Mouse (Mus musculus) forebrain, embryonic 12.5 days (tissue): ENCODE data around the gene Kpna4. TPM values are rescaled to one million over a fixed set of nuclear protein-coding genes. Genes with fewer than 3 reads are reported as not detected.

Source experiments
- ATAC-seq: fragments of 200-750 bp; cut with Nextera tagmentation; 2 replicates; pipeline ENCODE4 v1.8.0; 2017; ENCODE audit warnings: moderate TSS enrichment; ENCODE audit not compliant: low FRiP score
- H3K27ac ChIP-seq: fragments of 300-500 bp; sonication (generic); 2 replicates; pipeline ENCODE4 v1.5.1; 2016; ENCODE audit warnings: mild to moderate bottlenecking
- H3K27me3 ChIP-seq: fragments of 300-500 bp; sonication (generic); 2 replicates; pipeline ENCODE4 v1.6.1; 2016; ENCODE audit warnings: mild to moderate bottlenecking
- H3K36me3 ChIP-seq: fragments of 300-500 bp; sonication (generic); replicated peaks from 2 replicates; pipeline ENCODE4 v1.6.1; 2016; ENCODE audit warnings: mild to moderate bottlenecking
- H3K4me1 ChIP-seq: fragments of 300-500 bp; sonication (generic); 2 replicates; pipeline ENCODE4 v1.6.1; 2016
- H3K4me2 ChIP-seq: fragments of 300-500 bp; sonication (generic); 2 replicates; pipeline ENCODE4 v1.6.1; 2016; ENCODE audit warnings: mild to moderate bottlenecking, moderate library complexity
- H3K4me3 ChIP-seq: fragments of 300-500 bp; sonication (generic); replicated peaks from 2 replicates; pipeline ENCODE4 v1.5.1; 2016; ENCODE audit warnings: mild to moderate bottlenecking
- H3K9ac ChIP-seq: fragments of 300-500 bp; sonication (generic); 2 replicates; pipeline ENCODE4 v1.6.1; 2016; ENCODE audit warnings: mild to moderate bottlenecking
- H3K9me3 ChIP-seq: fragments of 300-500 bp; sonication (generic); 2 replicates; pipeline ENCODE4 v1.6.1; 2016
- WGBS: fragments of 180-500 bp; shearing (Covaris S2); methylation state at CpG from one replicate; pipeline ENCODE4 v1.1.7; 2016; 5-methylcytosine and 5-hydroxymethylcytosine counted together
- polyA plus RNA-seq: library from polyadenylated mRNA; unstranded; fragments of >200 nt; fragmentation: Nextera tagmentation; extraction: Ambion mirVana; gene quantifications from 2 replicates; pipeline ENCODE4 v1.2.1, GENCODE M21; 2016

Gene Kpna4
- polyA plus RNA-seq, 1 experiment from 2014 or later = 56.6 TPM

DNA sequence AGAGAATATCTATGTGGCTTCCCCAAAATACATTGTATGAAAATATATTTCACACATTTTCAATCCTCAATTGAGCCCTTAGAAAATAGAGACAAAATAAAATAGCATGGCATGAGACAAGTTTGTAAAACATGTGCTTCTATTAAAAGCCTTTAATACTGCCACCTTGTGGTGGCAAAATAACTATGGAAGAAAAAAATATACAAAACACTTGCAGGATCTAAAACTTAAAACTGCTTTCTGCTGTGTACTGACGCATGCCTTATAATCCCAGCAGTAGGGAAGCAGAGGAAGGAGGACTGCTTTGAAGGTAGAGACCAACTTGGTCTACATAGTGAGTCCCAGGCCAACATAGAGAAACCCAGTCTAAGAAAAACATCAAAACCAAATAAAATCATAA lies 62.9 kb downstream of the Kpna4 start:
- Histone ChIP-seq H3K4me2 (no peak overlapping the region), H3K4me3 (no peak overlapping the region), H3K27me3 (no peaks in the 10 kb centered on the region), H3K9me3 (no peaks in the 10 kb centered on the region), H3K27ac (no peak overlapping the region), H3K36me3 (no peaks in the 10 kb centered on the region), H3K4me1 (no peaks in the 10 kb centered on the region), H3K9ac (no peak overlapping the region)
- 49% methylated on average over 1 of the region's 1 CpGs for WGBS
- no peak for ATAC-seq

DNA sequence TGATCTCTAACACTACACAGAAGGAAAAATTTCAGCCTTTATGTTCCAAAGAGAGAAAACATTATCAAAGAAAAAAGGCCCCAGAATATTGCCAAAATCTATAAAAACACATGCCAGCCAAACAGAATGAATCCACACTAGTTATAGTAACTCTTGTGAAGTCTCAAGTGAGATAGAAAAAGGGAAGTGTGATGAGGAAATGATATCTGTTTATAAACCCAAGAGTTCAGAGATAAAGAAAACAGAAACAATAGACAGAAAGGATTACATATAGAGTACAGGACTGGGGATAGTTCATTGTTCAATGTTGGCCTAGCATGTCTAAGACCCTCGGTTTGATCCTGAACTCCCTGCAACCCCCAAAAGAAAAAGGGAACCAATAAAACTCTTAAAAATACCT lies 64.1 kb downstream of the Kpna4 start:
- Histone ChIP-seq H3K4me1 (no peaks in the 10 kb centered on the region), H3K36me3 (no peaks in the 10 kb centered on the region), H3K27ac (no peak overlapping the region), H3K27me3 (no peaks in the 10 kb centered on the region), H3K4me2 (no peak overlapping the region), H3K9me3 (no peaks in the 10 kb centered on the region), H3K4me3 (no peak overlapping the region), H3K9ac (no peak overlapping the region)
- no peak for ATAC-seq
- 90% methylated on average over 1 of the region's 1 CpGs for WGBS

DNA sequence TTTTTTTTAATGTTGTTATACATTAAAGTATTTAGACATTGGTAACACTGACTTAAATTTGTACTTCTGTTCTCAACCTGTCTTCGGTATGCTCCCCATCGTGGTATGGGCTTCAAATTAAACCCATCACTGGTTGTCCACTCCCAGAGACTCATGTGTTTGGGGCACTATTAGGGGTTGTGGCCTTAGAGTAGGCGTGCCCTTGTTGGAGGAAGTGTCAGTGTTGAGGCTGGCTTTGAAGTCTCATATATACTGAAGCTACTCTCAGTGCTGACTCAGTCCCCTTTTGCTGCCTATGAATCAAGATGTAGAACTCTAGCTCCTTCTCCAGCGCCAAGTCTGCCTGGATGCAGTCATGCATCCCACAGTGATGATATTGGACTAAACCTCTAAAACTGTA lies 66.2 kb downstream of the Kpna4 start:
- WGBS = 95% methylated on average over 4 of the region's 4 CpGs
- no peak for ATAC-seq

DNA sequence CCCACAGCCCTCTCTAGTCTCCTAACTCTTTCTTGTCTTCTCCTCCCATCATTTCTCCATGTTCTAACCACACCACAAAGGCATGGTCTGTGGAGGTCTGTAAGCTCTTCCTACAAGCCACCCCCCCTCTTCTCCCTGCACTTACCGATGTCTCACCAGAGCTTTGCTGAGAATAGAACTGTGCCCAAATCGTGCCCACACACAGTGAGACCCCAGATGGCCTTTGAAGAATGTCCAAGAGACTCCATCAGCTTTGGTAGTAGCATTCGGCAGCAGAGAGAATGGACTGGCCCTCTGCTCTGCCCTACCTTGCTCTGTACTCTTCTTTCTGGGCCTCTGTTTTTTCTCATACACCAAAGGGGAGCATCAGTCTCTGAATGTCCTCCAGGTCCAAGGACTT lies 71.0 kb downstream of the Kpna4 start:
- Histone ChIP-seq H3K9ac (no peak overlapping the region), H3K27me3 (no peaks in the 10 kb centered on the region), H3K9me3 (no peaks in the 10 kb centered on the region), H3K4me2 (no peak overlapping the region), H3K4me1 (no peaks in the 10 kb centered on the region), H3K4me3 (no peak overlapping the region), H3K27ac (no peak overlapping the region), H3K36me3 (no peaks in the 10 kb centered on the region)
- no peak for ATAC-seq
- 92% methylated on average over 3 of the region's 3 CpGs for WGBS

More for the DNA sequence above, 66.2 kb downstream of the Kpna4 start:
- H3K9ac ChIP-seq = no peak overlapping the region
- no peak overlapping the region for H3K4me3 ChIP-seq
- no peaks in the 10 kb centered on the region for H3K4me1 ChIP-seq
- H3K9me3 ChIP-seq = no peaks in the 10 kb centered on the region
- H3K36me3 ChIP-seq = no peaks in the 10 kb centered on the region
- no peak overlapping the region for H3K4me2 ChIP-seq
- no peaks in the 10 kb centered on the region for H3K27me3 ChIP-seq
- no peak overlapping the region for H3K27ac ChIP-seq

DNA sequence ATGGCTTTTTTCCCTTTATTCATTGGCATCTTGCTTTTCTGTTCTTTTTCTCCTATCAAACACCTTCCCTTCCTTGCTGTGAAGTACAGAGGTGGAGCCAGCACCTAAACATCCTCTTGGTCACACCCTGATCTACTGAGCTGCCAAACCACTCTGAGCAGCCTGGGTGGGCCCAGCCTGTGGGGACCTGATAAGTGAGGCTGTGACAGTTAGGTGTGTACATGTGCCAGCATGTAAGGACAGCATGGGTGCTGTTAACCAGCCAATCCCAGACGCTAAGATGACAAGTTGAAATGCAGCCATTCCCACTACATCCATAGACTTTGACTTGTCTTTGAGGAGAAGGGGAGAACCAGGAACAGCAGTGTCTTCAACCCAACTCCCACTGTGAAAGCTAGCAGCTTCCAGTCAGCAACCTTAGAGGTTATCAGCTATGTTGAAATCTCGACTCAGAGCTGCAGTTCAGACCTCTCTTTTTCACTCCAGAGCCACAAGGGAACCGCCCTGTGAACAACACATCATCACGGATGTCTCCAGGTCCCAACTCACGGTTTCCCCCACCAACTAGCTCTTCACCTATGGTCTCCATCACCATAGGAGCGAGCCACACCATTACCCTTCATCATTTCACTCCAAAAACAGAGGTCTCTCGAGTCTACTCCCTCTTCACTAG lies 72.0 kb downstream of the Kpna4 start:
- H3K9me3 ChIP-seq = no peaks in the 10 kb centered on the region
- no peaks in the 10 kb centered on the region for H3K27me3 ChIP-seq
- ATAC-seq = no peak
- no peak overlapping the region for H3K27ac ChIP-seq
- H3K4me2 ChIP-seq = no peak overlapping the region
- no peak overlapping the region for H3K4me3 ChIP-seq
- no peaks in the 10 kb centered on the region for H3K36me3 ChIP-seq
- H3K4me1 ChIP-seq = no peaks in the 10 kb centered on the region
- H3K9ac ChIP-seq = no peak overlapping the region
- WGBS = 86% methylated on average over 7 of the region's 7 CpGs

DNA sequence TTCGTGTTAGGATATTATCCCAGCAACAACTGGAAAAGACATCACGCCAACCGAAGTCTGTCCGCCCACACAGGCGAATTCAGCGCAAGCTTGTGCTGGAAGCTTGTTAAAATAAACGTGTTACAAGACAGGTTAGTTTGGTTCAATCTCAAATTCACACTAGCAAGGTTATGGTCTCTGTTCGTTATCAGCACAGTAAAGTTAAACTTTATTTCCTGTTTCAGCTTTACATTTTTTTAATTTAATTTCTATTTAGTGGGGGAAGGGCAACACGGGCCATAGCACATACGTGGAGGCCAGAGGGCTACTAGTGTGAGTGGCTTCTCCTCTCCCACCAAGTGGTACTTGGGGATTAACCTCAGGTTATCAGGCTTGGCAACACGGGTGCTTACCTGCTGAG lies 75.0 kb downstream of the Kpna4 start:
- no peak overlapping the region for H3K4me2 ChIP-seq
- no peak overlapping the region for H3K4me3 ChIP-seq
- H3K4me1 ChIP-seq = no peaks in the 10 kb centered on the region
- WGBS = 92% methylated on average over 11 of the region's 11 CpGs
- H3K9ac ChIP-seq = no peak overlapping the region
- no peaks in the 10 kb centered on the region for H3K27me3 ChIP-seq
- H3K9me3 ChIP-seq = no peaks in the 10 kb centered on the region
- H3K36me3 ChIP-seq = no peaks in the 10 kb centered on the region
- ATAC-seq = no peak
- H3K27ac ChIP-seq = no peak overlapping the region

DNA sequence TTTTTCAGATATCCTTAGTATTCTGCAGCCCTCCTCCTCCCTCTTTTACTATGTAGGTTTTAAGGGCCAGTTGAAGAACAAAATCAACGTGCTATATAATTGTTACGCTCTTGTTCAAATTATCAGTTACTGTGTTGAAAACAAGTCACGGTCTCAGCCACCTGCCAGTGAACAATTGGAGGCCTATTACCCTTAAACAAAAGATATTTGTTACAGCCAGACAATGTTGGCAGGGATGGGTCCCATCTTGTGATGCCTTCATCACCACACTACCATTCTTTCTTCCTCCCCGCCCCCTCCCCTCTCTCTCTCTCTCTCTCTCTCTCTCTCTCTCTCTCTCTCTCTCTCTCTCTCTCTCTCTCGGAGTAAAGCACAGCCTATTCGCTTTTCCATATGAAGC lies 77.9 kb downstream of the Kpna4 start:
- Histone ChIP-seq H3K4me3 (no peak overlapping the region), H3K4me1 (peaks cover 6% of the 10 kb centered on the region), H3K27ac (no peak overlapping the region), H3K4me2 (no peak overlapping the region), H3K27me3 (no peaks in the 10 kb centered on the region), H3K9me3 (no peaks in the 10 kb centered on the region), H3K9ac (no peak overlapping the region), H3K36me3 (no peaks in the 10 kb centered on the region)
- ATAC-seq = no peak
- 81% methylated on average over 6 of the region's 6 CpGs for WGBS

DNA sequence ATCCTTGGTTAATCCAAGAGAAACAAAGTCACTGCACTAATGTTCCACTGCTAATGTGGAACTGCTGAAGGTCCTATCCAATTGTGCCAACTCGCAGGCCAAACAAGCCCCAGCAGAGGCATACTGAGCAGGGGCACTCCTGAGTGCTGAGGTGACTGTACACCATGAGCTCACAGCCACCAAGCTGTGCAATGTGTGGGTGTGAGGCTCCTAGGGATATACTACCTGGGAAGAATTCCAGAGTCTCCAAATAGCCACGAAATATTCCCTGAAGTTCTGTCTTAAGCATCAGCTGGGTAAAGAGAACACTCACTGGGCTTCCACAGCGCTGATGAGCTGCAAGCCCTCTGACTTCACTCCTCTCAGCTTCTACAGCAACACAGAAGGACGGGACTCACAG lies 79.2 kb downstream of the Kpna4 start:
- Histone ChIP-seq H3K4me2 (no peak overlapping the region), H3K27me3 (no peaks in the 10 kb centered on the region), H3K36me3 (no peaks in the 10 kb centered on the region), H3K9me3 (no peaks in the 10 kb centered on the region), H3K4me3 (no peak overlapping the region), H3K9ac (no peak overlapping the region), H3K4me1 (peaks cover 11% of the 10 kb centered on the region), H3K27ac (no peak overlapping the region)
- no peak for ATAC-seq
- 80% methylated on average over 4 of the region's 4 CpGs for WGBS

DNA sequence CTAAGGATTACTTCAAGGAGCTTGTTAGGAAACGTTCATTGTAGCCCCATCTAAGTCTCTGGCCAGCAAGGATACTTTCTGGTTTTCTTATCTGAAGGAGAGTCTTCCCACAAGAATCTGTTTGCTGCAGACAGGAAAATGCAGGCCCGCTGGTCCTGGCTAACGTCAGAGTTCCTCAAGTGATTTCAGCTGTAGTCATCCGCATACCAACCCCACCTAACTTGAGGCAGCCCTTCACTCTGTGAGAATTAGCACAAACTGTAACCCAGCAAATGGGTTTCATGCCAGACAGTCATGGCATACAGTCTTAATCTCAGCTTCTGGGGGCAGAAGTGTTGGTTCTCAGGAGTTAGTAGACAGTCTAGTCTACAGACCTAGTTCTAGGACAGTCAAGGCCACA lies 80.4 kb downstream of the Kpna4 start:
- H3K4me1 ChIP-seq = peaks cover 16% of the 10 kb centered on the region
- WGBS = 71% methylated on average over 4 of the region's 4 CpGs
- H3K27ac ChIP-seq = no peak overlapping the region
- H3K36me3 ChIP-seq = peaks cover 3% of the 10 kb centered on the region
- no peaks in the 10 kb centered on the region for H3K9me3 ChIP-seq
- H3K27me3 ChIP-seq = no peaks in the 10 kb centered on the region
- H3K4me3 ChIP-seq = no peak overlapping the region
- H3K4me2 ChIP-seq = no peak overlapping the region
- no peak overlapping the region for H3K9ac ChIP-seq
- ATAC-seq = no peak

DNA sequence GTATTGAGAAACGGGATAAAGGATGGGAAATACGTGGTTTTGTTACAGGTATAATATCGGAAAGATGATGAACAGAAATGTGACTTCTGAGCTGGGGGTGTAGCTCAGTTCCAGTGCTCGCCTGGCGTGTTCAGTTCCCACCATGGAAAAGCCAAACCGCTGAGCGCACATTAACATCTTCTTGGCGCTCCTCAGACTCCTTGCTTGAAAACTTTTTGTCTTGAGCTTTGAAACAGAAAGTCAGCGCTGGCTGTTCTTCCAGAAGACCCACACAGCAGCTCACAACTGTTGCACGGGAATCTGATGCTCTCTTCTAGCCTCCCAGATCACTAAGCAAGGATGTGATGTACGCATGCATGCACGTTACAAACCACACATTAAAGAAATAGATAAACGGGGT lies 81.2 kb downstream of the Kpna4 start:
- 19% methylated on average over 13 of the region's 13 CpGs for WGBS

DNA sequence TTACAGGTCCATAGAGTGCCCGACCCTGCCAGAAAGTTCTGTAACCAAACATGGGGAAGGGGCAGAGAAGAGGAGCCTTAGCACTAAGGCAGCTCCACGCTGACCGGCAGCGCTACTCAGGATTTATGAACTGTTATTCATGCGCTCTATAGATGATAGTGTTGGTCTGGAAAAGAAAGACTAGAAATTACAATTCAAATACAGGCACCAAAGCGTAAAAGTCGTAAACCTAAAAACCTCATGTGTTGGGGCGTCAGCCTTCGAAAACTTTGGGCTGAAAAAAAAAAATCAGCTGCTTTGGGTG lies 81.6 kb downstream of the Kpna4 start:
- H3K9ac ChIP-seq = peak overlapping the region; percentile 97

More for the DNA sequence above, 81.2 kb downstream of the Kpna4 start:
- ATAC-seq = no peak
- Histone ChIP-seq H3K9me3 (no peaks in the 10 kb centered on the region), H3K4me1 (peaks cover 23% of the 10 kb centered on the region), H3K4me2 (peak overlapping the region; percentile 78), H3K9ac (peak overlapping the region; percentile 97; the same call in 1 of the 2 replicates), H3K4me3 (peak overlapping the region; percentile 93), H3K36me3 (peaks cover 7% of the 10 kb centered on the region), H3K27ac (no peak overlapping the region), H3K27me3 (no peaks in the 10 kb centered on the region)

DNA sequence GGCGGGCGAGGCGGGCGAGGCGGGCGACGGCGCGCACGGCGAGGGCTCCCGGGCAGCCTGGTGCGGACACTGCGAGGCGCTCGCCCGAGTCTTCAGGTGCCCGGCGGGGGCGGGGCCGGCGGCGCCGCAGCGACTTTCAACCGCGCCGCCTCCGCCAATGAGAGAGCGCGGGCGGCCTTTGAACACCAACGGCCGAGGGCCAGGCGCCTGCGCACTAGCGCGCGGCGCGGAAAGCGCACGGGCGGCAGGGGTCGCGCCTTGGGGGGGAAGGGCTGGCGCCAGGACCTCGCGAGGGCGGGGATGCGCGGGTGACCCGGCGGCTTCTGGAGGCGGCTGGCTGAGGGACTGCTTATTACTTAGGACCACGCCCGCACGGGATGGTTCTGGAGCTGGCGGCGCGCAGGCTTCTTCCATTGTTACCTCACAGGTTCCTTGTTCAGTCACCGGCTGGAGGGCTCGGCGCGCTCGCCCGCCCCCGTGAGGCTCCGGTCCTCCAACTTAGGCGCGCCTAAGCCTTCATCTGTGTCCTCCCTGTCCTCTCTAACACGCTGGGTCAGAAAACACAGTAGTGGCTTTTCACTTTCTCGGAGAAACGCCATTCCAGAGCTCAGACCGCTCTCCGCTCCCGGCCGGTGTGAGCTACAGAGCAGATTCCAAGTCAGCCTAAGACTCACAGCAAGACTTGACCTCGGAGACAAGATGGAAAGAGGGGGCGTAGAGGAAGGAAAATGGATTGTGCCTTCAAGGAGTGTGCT lies 82.1 kb downstream of the Kpna4 start, which contains the start of gene Trim59:
Trim59 (minus strand) TSS at position 111 of the 755 bp plus-strand sequence.
- no peaks in the 10 kb centered on the region for H3K27me3 ChIP-seq
- WGBS = under 1% methylated on average over 79 of the region's 80 CpGs
- H3K36me3 ChIP-seq = peaks cover 13% of the 10 kb centered on the region
- H3K4me3 ChIP-seq = peak within 1 kb of the TSS; percentile 93
- peak within 1 kb of the TSS; percentile 96 for H3K27ac ChIP-seq
- H3K4me2 ChIP-seq = peak within 1 kb of the TSS; percentile 78
- no peaks in the 10 kb centered on the region for H3K9me3 ChIP-seq
- H3K9ac ChIP-seq = peak within 1 kb of the TSS; percentile 97
- peaks cover 29% of the 10 kb centered on the region for H3K4me1 ChIP-seq
- peak; percentile 96 for ATAC-seq

More for the DNA sequence above, 81.6 kb downstream of the Kpna4 start:
- H3K27ac ChIP-seq = peak overlapping the region; percentile 96
- peaks cover 26% of the 10 kb centered on the region for H3K4me1 ChIP-seq
- no peaks in the 10 kb centered on the region for H3K27me3 ChIP-seq
- H3K4me3 ChIP-seq = peak overlapping the region; percentile 93
- WGBS = 6% methylated on average over 9 of the region's 9 CpGs
- ATAC-seq = no peak; the same call in 1 of the 2 replicates
- peak overlapping the region; percentile 78 for H3K4me2 ChIP-seq
- no peaks in the 10 kb centered on the region for H3K9me3 ChIP-seq
- peaks cover 9% of the 10 kb centered on the region for H3K36me3 ChIP-seq

DNA sequence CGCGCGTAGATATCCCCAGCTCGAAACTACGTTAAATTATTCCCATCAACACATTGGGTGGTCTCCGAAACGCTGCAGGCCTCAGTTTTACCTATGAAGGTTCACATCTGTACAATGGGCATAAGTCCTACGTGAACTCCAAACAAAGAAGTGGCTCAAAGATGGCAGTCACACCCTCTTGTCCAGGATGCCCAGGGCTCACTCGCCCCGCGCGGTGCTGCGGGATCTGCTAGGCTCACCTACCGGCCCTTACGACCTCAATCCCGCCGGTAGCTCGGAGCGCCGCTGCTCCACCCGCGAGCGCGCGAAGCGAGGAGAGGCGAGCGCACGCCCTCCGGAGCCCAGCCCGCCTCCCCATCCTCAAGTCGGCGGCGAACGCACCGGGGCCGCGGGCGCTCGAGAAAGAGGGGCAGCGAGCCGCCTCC lies 82.7 kb downstream of the Kpna4 start:
- H3K4me2 ChIP-seq = peak overlapping the region; percentile 78
- peak; percentile 67 for ATAC-seq
- no peaks in the 10 kb centered on the region for H3K27me3 ChIP-seq
- peaks cover 15% of the 10 kb centered on the region for H3K36me3 ChIP-seq
- under 1% methylated on average over 41 of the region's 42 CpGs for WGBS
- H3K27ac ChIP-seq = peak overlapping the region; percentile 96
- no peaks in the 10 kb centered on the region for H3K9me3 ChIP-seq
- H3K9ac ChIP-seq = peak overlapping the region; percentile 97
- H3K4me1 ChIP-seq = peaks cover 29% of the 10 kb centered on the region
- peak overlapping the region; percentile 93 for H3K4me3 ChIP-seq
